Mouse (Mus musculus): ENCODE measurements at regions not wholly inside any gene's neighbourhood (a gene's known extent, or its start where the extent isn't known, plus 50 kb on each side); places are given as distances from the start of the nearest gene placed in this dataset.

DNA sequence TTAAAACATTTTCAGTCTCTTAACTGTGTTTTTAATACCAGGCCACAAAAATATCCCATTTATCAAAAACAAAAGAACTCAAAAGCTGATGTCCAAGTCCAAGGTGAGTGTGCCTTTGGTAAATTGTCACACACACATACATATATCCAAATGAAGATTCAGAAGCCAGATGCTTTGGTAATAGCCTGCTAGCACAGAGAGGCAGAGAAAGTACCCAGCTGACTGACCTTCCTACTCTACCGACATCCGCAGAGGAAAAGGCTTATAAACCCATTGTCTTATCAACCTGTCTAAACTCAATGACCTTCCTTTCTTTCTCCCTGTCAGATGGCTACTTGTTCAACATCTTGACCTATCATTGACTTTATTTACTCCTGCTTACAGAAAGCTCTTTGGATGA lies 158.3 kb downstream of the Drd1 start:
- TF ChIP-seq CTCF (IDR thresholded peaks at IDR 0.05) (no peak), POLR2A (IDR thresholded peaks at IDR 0.05; ENCODE audit: insufficient read depth, low read depth, low read length) (no peak)

Measured in heart, adult 2 months (tissue).